Mouse (Mus musculus) heart, postnatal 0 days (tissue): ENCODE data around the gene Elobl.

ENCODE experiments used
- CTCF ChIP-seq: IDR thresholded peaks from 2 replicates; pipeline ENCODE4 v1.5.1; 2016; ENCODE audit warnings: antibody characterized with exemption, control low read depth, low read depth
- EP300 ChIP-seq: IDR thresholded peaks from 2 replicates; pipeline ENCODE4 v1.6.1; 2016; ENCODE audit warnings: antibody characterized with exemption, low read depth

DNA sequence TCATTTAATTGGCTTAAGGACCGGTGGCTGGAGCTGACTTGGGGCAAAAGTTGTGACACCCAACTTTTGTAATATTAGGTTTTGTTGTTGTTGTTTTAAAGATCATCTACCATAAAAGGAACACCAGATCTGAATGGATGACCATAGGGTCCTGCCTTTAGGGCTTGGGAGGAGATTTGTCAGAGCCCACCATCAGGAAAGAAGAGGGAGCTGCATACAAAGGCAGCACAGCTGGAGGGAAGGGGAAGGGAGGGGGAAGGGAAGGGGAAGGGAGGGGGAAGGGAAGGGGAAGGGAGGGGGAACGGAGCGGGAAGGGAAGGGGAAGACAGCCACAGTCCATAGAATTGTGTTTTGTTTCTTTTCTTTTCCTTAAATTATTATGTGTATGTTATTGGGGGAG lies 31.7 kb upstream of the Elobl start:
- TF ChIP-seq EP300 = no peak
- TF ChIP-seq CTCF = no peak
